Mouse (Mus musculus): ENCODE results near the gene Plekha8. TPM values are rescaled to one million over a fixed set of nuclear protein-coding genes. Genes with fewer than 3 reads are reported as not detected.

Gene Plekha8
- polyA plus RNA-seq, 1 experiment from 2014 or later: 16.8 TPM

- Histone ChIP-seq H3K4me1 (peaks cover 16% of the 10 kb centered on the region), H3K36me3 (no peaks in the 10 kb centered on the region), H3K9me3 (no peaks in the 10 kb centered on the region), H3K27ac (replicated peaks) (no peak overlapping the region), H3K4me2 (replicated peaks) (no peak overlapping the region), H3K27me3 (no peaks in the 10 kb centered on the region), H3K9ac (replicated peaks) (no peak overlapping the region), H3K4me3 (no peak overlapping the region)
- 56% methylated on average over 1 of the region's 1 CpGs for WGBS
- no peak for ATAC-seq (ENCODE audit: low FRiP score, low read depth)
Measured at GRCm38 (mm10) chr6:54588212-54588611, 6.7 kb upstream of the Plekha8 start.

GRCm38 (mm10) chr6:54590691-54591090 lies 4.2 kb upstream of the Plekha8 start:
- Histone ChIP-seq H3K27me3 (no peaks in the 10 kb centered on the region), H3K9me3 (no peaks in the 10 kb centered on the region), H3K4me2 (replicated peaks) (no peak overlapping the region), H3K4me1 (peaks cover 29% of the 10 kb centered on the region), H3K9ac (replicated peaks) (no peak overlapping the region), H3K4me3 (no peak overlapping the region), H3K36me3 (no peaks in the 10 kb centered on the region), H3K27ac (replicated peaks) (no peak overlapping the region)
- no peak for ATAC-seq (ENCODE audit: low FRiP score, low read depth)
- WGBS: 96% methylated on average over 2 of the region's 2 CpGs

- no peaks in the 10 kb centered on the region for H3K27me3 ChIP-seq
- WGBS: 46% methylated on average over 6 of the region's 6 CpGs
- no peaks in the 10 kb centered on the region for H3K36me3 ChIP-seq
- peaks cover 39% of the 10 kb centered on the region for H3K4me1 ChIP-seq
- no peak overlapping the region for H3K27ac ChIP-seq (replicated peaks)
- H3K9ac ChIP-seq (replicated peaks): no peak overlapping the region; the same call in 1 of the 2 replicates
- no peak overlapping the region for H3K4me3 ChIP-seq
- H3K4me2 ChIP-seq (replicated peaks): peak overlapping the region; percentile 20
- no peaks in the 10 kb centered on the region for H3K9me3 ChIP-seq
- ATAC-seq (ENCODE audit: low FRiP score, low read depth): no peak
Measured at GRCm38 (mm10) chr6:54591778-54592177, 3.1 kb upstream of the Plekha8 start.

- H3K36me3 ChIP-seq: no peaks in the 10 kb centered on the region
- no peaks in the 10 kb centered on the region for H3K27me3 ChIP-seq
- peaks cover 46% of the 10 kb centered on the region for H3K4me1 ChIP-seq
- peak overlapping the region; percentile 62 for H3K9ac ChIP-seq (replicated peaks)
- peak overlapping the region; percentile 77 for H3K4me2 ChIP-seq (replicated peaks)
- H3K9me3 ChIP-seq: no peaks in the 10 kb centered on the region
- WGBS: 1% methylated on average over 20 of the region's 20 CpGs
- peak overlapping the region; percentile 32; the same call in 1 of the 2 replicates for H3K27ac ChIP-seq (replicated peaks)
- ATAC-seq (ENCODE audit: low FRiP score, low read depth): peak; percentile 78
- peak overlapping the region; percentile 56 for H3K4me3 ChIP-seq
Measured at GRCm38 (mm10) chr6:54592938-54593535, 1.9 kb upstream of the Plekha8 start.

GRCm38 (mm10) chr6:54593766-54594468 lies 994 bp upstream of the Plekha8 start:
- Histone ChIP-seq H3K4me3 (peak overlapping the region; percentile 56), H3K4me1 (peaks cover 45% of the 10 kb centered on the region), H3K9me3 (no peaks in the 10 kb centered on the region), H3K4me2 (replicated peaks) (peak overlapping the region; percentile 77), H3K36me3 (no peaks in the 10 kb centered on the region), H3K27ac (replicated peaks) (no peak overlapping the region), H3K27me3 (no peaks in the 10 kb centered on the region), H3K9ac (replicated peaks) (peak overlapping the region; percentile 41)
- 59% methylated on average over 8 of the region's 8 CpGs for WGBS
- no peak for ATAC-seq (ENCODE audit: low FRiP score, low read depth)

- Histone ChIP-seq H3K9me3 (no peaks in the 10 kb centered on the region), H3K27me3 (no peaks in the 10 kb centered on the region), H3K4me1 (peaks cover 41% of the 10 kb centered on the region), H3K27ac (replicated peaks) (peak overlapping the region; percentile 77), H3K4me3 (peak overlapping the region; percentile 91), H3K9ac (replicated peaks) (peak overlapping the region; percentile 90), H3K4me2 (replicated peaks) (peak overlapping the region; percentile 54), H3K36me3 (no peaks in the 10 kb centered on the region)
- under 1% methylated on average over 47 of the region's 48 CpGs for WGBS
- no peak; the same call in 1 of the 2 replicates for ATAC-seq (ENCODE audit: low FRiP score, low read depth)
Measured at GRCm38 (mm10) chr6:54595330-54595878, 493 bp downstream of the Plekha8 start.

GRCm38 (mm10) chr6:54597208-54597607 lies 2.3 kb downstream of the Plekha8 start, which contains the start of gene Fkbp14:
Gene Fkbp14, minus strand, starts transcription at chr6:54597308.
- H3K9me3 ChIP-seq: no peaks in the 10 kb centered on the region
- H3K4me3 ChIP-seq: peak within 1 kb of the TSS; percentile 91; the same call in 1 of the 2 replicates
- no peaks in the 10 kb centered on the region for H3K36me3 ChIP-seq
- H3K27ac ChIP-seq (replicated peaks): no peak within 1 kb of the TSS
- H3K4me2 ChIP-seq (replicated peaks): peak within 1 kb of the TSS; percentile 54
- WGBS: 83% methylated on average over 4 of the region's 4 CpGs
- peaks cover 31% of the 10 kb centered on the region for H3K4me1 ChIP-seq
- peak within 1 kb of the TSS; percentile 90; the same call in 1 of the 2 replicates for H3K9ac ChIP-seq (replicated peaks)
- no peaks in the 10 kb centered on the region for H3K27me3 ChIP-seq
- ATAC-seq (ENCODE audit: low FRiP score, low read depth): no peak

GRCm38 (mm10) chr6:54597711-54598110 lies 2.8 kb downstream of the Plekha8 start:
- Histone ChIP-seq H3K27ac (replicated peaks) (no peak overlapping the region), H3K9ac (replicated peaks) (no peak overlapping the region), H3K4me2 (replicated peaks) (no peak overlapping the region), H3K4me1 (peaks cover 31% of the 10 kb centered on the region), H3K27me3 (no peaks in the 10 kb centered on the region), H3K4me3 (no peak overlapping the region), H3K36me3 (no peaks in the 10 kb centered on the region), H3K9me3 (no peaks in the 10 kb centered on the region)
- ATAC-seq (ENCODE audit: low FRiP score, low read depth): no peak
- WGBS: 92% methylated on average over 3 of the region's 3 CpGs

- H3K4me2 ChIP-seq (replicated peaks): no peak overlapping the region
- WGBS: 83% methylated on average over 5 of the region's 5 CpGs
- no peak overlapping the region for H3K4me3 ChIP-seq
- H3K9me3 ChIP-seq: 0 out of 2 replicates have a peak, but pooled peaks cover 4% of the 10 kb centered on the region
- peaks cover 16% of the 10 kb centered on the region for H3K4me1 ChIP-seq
- no peaks in the 10 kb centered on the region for H3K27me3 ChIP-seq
- peaks cover 2% of the 10 kb centered on the region; the same call in 1 of the 2 replicates for H3K36me3 ChIP-seq
- H3K27ac ChIP-seq (replicated peaks): no peak overlapping the region
- ATAC-seq (ENCODE audit: low FRiP score, low read depth): no peak
- no peak overlapping the region for H3K9ac ChIP-seq (replicated peaks)
Measured at GRCm38 (mm10) chr6:54600681-54601347, 5.9 kb downstream of the Plekha8 start.

- H3K27me3 ChIP-seq: no peaks in the 10 kb centered on the region
- H3K9ac ChIP-seq (replicated peaks): no peak overlapping the region
- H3K4me2 ChIP-seq (replicated peaks): no peak overlapping the region
- no peak overlapping the region for H3K27ac ChIP-seq (replicated peaks)
- H3K4me1 ChIP-seq: no peaks in the 10 kb centered on the region
- WGBS: 90% methylated on average over 2 of the region's 2 CpGs
- H3K4me3 ChIP-seq: no peak overlapping the region
- H3K36me3 ChIP-seq: peaks cover 2% of the 10 kb centered on the region; the same call in 1 of the 2 replicates
- H3K9me3 ChIP-seq: 0 out of 2 replicates have a peak, but pooled peaks cover 4% of the 10 kb centered on the region
- ATAC-seq (ENCODE audit: low FRiP score, low read depth): no peak
Measured at GRCm38 (mm10) chr6:54602891-54603290, 8.0 kb downstream of the Plekha8 start.

- Histone ChIP-seq H3K27me3 (no peaks in the 10 kb centered on the region), H3K9ac (replicated peaks) (no peak overlapping the region), H3K4me1 (no peaks in the 10 kb centered on the region), H3K9me3 (peaks cover 7% of the 10 kb centered on the region; the same call in 1 of the 2 replicates), H3K27ac (replicated peaks) (no peak overlapping the region), H3K36me3 (peaks cover 2% of the 10 kb centered on the region; the same call in 1 of the 2 replicates), H3K4me3 (no peak overlapping the region), H3K4me2 (replicated peaks) (no peak overlapping the region)
- no peak for ATAC-seq (ENCODE audit: low FRiP score, low read depth)
- WGBS: 94% methylated on average over 1 of the region's 1 CpGs
Measured at GRCm38 (mm10) chr6:54604001-54604715, 9.2 kb downstream of the Plekha8 start.

Data from midbrain, embryonic 12.5 days (tissue).